Mouse (Mus musculus) heart, adult 2 months (tissue): ENCODE measurements at regions not wholly inside any gene's neighbourhood (a gene's known extent, or its start where the extent isn't known, plus 50 kb on each side); places are given as distances from the start of the nearest gene placed in this dataset.

ENCODE experiments used
- DNase-seq, 2 experiments: peaks; one replicate each; pipeline ENCODE4 v3.0.0; 2021
- H3K27ac ChIP-seq: fragments of 200-600 bp; 2 replicates; pipeline ENCODE4 v1.8.1; 2022
- H3K27me3 ChIP-seq: fragments of 200-500 bp; 2 replicates; pipeline ENCODE4 v1.6.1; 2012; ENCODE audit warnings: mild to moderate bottlenecking, low read length, inconsistent platforms, mixed read lengths; ENCODE audit not compliant: control insufficient read depth, insufficient read depth
- H3K36me3 ChIP-seq: fragments of 200-500 bp; 2 replicates; pipeline ENCODE4 v1.6.1; 2012; ENCODE audit warnings: low read length, inconsistent platforms; ENCODE audit not compliant: control insufficient read depth, insufficient read depth
- H3K4me1 ChIP-seq: fragments of 200-500 bp; 2 replicates; pipeline ENCODE4 v1.6.1; 2011; ENCODE audit warnings: low read length; ENCODE audit not compliant: control insufficient read depth, insufficient read depth
- H3K4me3 ChIP-seq: fragments of 200-600 bp; 2 replicates; pipeline ENCODE4 v1.8.1; 2022
- H3K79me2 ChIP-seq: fragments of 200-500 bp; replicated peaks from 2 replicates; pipeline ENCODE4 v1.6.1; 2012; ENCODE audit warnings: mild to moderate bottlenecking, inconsistent platforms, low read length, moderate library complexity, mixed read lengths; ENCODE audit not compliant: control insufficient read depth, insufficient read depth
- H3K9ac ChIP-seq: fragments of 200-500 bp; 2 replicates; pipeline ENCODE4 v1.6.1; 2012; ENCODE audit warnings: low read depth, mild to moderate bottlenecking, control low read depth, inconsistent platforms, low read length, mixed read lengths
- CTCF ChIP-seq: fragments of 200-600 bp; IDR thresholded peaks from 2 replicates; pipeline ENCODE4 v1.8.1; 2022; ENCODE audit warnings: antibody characterized with exemption, mild to moderate bottlenecking, moderate library complexity
- EP300 ChIP-seq: fragments of 200-500 bp; IDR thresholded peaks from 2 replicates; pipeline ENCODE4 v1.6.1; 2011; ENCODE audit warnings: low read depth, low read length, control low read depth; ENCODE audit not compliant: insufficient read depth
- POLR2A ChIP-seq: fragments of 200-500 bp; IDR thresholded peaks from 2 replicates; pipeline ENCODE4 v1.6.1; 2011; ENCODE audit warnings: mild to moderate bottlenecking, low read depth, low read length, control low read depth; ENCODE audit not compliant: insufficient read depth
- WGBS: fragments of 180-500 bp; shearing (Covaris S2); methylation state at CpG from one replicate; pipeline ENCODE4 v1.1.7; 2018; 5-methylcytosine and 5-hydroxymethylcytosine counted together
- intact Hi-C: fragments of 180-260 bp; cut with DNase I; formaldehyde crosslinking; loops from one replicate; pipeline ENCODE4 v1.15.1; 2025

- no peaks in the 10 kb centered on the region for H3K79me2 ChIP-seq
- H3K27ac ChIP-seq, result peak overlapping the region; percentile 52
- TF ChIP-seq CTCF (no peak), POLR2A (no peak), EP300 (no peak)
- H3K4me1 ChIP-seq, result peaks cover 45% of the 10 kb centered on the region
- WGBS, result 64% methylated on average over 7 of the region's 7 CpGs
- intact Hi-C loops, result no loop called here
- H3K9ac ChIP-seq, result no peak overlapping the region
- DNase-seq, result peak in 1 of 2 experiments; percentile 33
- no peak overlapping the region for H3K4me3 ChIP-seq
- H3K36me3 ChIP-seq, result no peaks in the 10 kb centered on the region
- H3K27me3 ChIP-seq, result no peaks in the 10 kb centered on the region
These were observed 131.2 kb upstream of the Haao start for GRCm38 (mm10) chr17:83978858-83979470.

DNA sequence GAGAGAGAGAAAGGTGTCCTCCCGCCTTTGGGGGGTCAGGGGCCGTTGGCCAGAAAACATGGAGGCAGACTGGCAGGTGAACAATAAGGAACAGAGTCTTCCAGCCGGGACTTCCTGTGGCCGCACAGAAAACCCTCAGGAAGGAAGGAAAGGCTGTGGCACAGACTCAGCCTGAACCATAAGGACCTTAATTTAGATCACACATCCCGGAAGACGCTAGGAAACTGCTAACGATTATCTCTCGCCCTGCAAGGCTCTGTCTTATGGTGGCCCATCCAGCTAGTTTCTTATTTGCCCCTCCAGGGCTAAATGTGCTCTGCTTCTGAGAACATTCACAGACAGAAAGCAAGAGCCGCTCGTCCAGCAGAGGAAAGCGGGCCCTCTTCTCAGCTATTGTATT lies 130.0 kb upstream of the Haao start:
- Histone ChIP-seq H3K27me3 (no peaks in the 10 kb centered on the region), H3K36me3 (no peaks in the 10 kb centered on the region), H3K4me1 (peaks cover 49% of the 10 kb centered on the region), H3K79me2 (no peaks in the 10 kb centered on the region), H3K9ac (no peak overlapping the region), H3K27ac (peak overlapping the region; percentile 77), H3K4me3 (no peak overlapping the region)
- 51% methylated on average over 11 of the region's 11 CpGs for WGBS
- intact Hi-C loops, result no loop called here
- DNase-seq, result peak in 1 of 2 experiments; percentile 41
- TF ChIP-seq EP300 (peak; percentile 49; the same call in 1 of the 2 replicates), CTCF (no peak)

DNA sequence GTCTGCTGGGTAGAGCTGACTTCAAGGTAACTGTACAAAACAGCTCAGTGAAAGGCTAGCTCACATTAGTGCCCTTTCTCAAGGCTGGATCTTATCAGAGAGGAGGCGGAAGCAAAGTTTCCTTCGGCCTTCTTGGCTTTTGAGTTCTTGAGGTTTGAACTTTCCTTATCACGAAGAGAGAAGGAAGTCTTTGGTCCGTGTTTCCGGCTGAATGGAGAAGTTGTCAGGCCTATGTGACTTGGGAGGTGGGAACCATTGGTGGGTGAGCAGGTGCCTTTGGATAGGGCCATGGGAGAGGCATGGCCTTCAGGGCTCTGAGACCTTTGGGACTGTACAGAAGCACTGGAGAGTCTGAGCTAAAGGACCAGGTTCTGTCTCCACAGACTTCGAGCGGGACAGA lies 128.1 kb upstream of the Haao start:
- no peak for DNase-seq
- no peak for TF ChIP-seq EP300
- no peak for TF ChIP-seq POLR2A
- 66% methylated on average over 7 of the region's 7 CpGs for WGBS
- H3K79me2 ChIP-seq, result no peaks in the 10 kb centered on the region
- H3K36me3 ChIP-seq, result no peaks in the 10 kb centered on the region
- intact Hi-C loops, result no loop called here
- H3K9ac ChIP-seq, result no peak overlapping the region
- H3K27ac ChIP-seq, result peak overlapping the region; percentile 51
- peaks cover 44% of the 10 kb centered on the region for H3K4me1 ChIP-seq
- H3K4me3 ChIP-seq, result no peak overlapping the region
- H3K27me3 ChIP-seq, result no peaks in the 10 kb centered on the region

DNA sequence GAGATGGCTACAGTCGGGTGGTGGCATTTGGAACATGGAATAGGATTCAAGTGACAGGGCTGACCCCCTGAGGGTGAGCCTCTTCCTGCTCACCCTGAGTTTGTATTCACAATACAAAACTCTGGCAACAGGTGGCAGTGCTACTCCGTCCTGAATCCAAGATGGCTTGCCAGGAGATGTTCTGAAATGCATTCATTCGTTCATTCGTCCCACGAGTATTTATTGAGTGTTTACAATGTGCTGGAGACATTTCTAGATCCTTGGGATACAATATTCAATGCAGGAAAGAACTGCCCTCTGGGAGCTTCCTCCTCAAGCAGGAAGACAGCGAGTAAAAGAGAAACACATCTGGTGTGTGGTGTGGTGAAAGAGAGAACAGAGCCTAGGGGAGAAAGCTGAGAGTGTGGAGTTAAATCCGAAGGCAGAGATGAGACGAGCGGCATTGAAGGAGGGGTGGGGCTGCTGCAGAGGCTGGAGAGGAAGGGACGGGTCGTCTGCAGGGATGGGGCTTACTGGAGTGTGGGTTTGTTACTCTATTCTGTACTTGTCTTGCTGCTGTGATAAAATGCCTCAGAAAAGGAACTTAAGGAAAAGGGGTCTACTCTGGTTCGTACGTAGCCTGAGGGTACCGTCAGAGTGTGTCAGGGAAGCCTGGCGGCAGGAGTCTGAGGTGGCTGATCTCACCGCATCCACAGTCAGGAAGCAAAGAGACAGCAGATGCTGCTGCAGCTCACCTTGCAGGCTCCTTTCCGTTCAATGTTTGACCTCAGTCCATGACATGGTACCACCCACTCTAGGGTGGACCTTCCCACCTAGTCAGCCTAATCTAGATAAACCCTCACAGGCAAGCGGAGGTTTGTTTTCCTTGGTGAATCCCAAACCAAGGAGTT lies 125.9 kb upstream of the Haao start:
- Histone ChIP-seq H3K27me3 (no peaks in the 10 kb centered on the region), H3K36me3 (no peaks in the 10 kb centered on the region), H3K9ac (peak overlapping the region; percentile 16; the same call in 1 of the 2 replicates), H3K4me1 (peaks cover 44% of the 10 kb centered on the region), H3K79me2 (no peaks in the 10 kb centered on the region), H3K27ac (peak overlapping the region; percentile 70), H3K4me3 (no peak overlapping the region)
- DNase-seq, result peak; percentile 64 to 77
- TF ChIP-seq EP300 (0 out of 2 replicates have a peak, but pooled peaks have one; percentile 30), CTCF (peak; percentile 85), POLR2A (no peak)
- WGBS, result 25% methylated on average over 18 of the region's 18 CpGs
- intact Hi-C loops, result loop anchor here (1.0 to 5.0 kb wide), 5 partner anchors 54 to 411 kb away; no protein-coding TSS in a partner anchor

GRCm38 (mm10) chr17:83972874-83973273 lies 125.1 kb upstream of the Haao start:
- H3K27me3 ChIP-seq, result no peaks in the 10 kb centered on the region

More at GRCm38 (mm10) chr17:83972874-83973273, 125.1 kb upstream of the Haao start:
- no peaks in the 10 kb centered on the region for H3K36me3 ChIP-seq
- TF ChIP-seq EP300, result no peak
- TF ChIP-seq POLR2A, result no peak
- no peak for TF ChIP-seq CTCF
- no peak overlapping the region for H3K4me3 ChIP-seq
- WGBS, result 90% methylated on average over 5 of the region's 5 CpGs
- H3K9ac ChIP-seq, result no peak overlapping the region
- H3K79me2 ChIP-seq, result no peaks in the 10 kb centered on the region
- H3K4me1 ChIP-seq, result peaks cover 37% of the 10 kb centered on the region
- peak overlapping the region; percentile 70 for H3K27ac ChIP-seq
- DNase-seq, result no peak
- intact Hi-C loops, result loop anchor here (1.0 to 5.0 kb wide), 5 partner anchors 54 to 412 kb away; no protein-coding TSS in a partner anchor
